Mouse (Mus musculus): ENCODE data around the gene Snrpa. TPM values are rescaled to one million over a fixed set of nuclear protein-coding genes. Genes with fewer than 3 reads are reported as not detected.

Gene Snrpa
- polyA plus RNA-seq, 1 experiment from 2014 or later, result 184 TPM

- no peak overlapping the region for H3K9ac ChIP-seq (ENCODE audit: low read length)
- H3K27ac ChIP-seq (ENCODE audit: low read length), result no peak overlapping the region
- H3K4me2 ChIP-seq (ENCODE audit: low read depth, low read length), result no peak overlapping the region
- H3K4me3 ChIP-seq (replicated peaks; ENCODE audit: low read length), result no peak overlapping the region
- no peaks in the 10 kb centered on the region for H3K27me3 ChIP-seq (ENCODE audit: control insufficient read depth, insufficient read depth, low read length)
- peaks cover 49% of the 10 kb centered on the region for H3K36me3 ChIP-seq (ENCODE audit: control insufficient read depth, insufficient read depth, low read length)
- peaks cover 8% of the 10 kb centered on the region for H3K4me1 ChIP-seq (ENCODE audit: control insufficient read depth, insufficient read depth, low read length)
- ATAC-seq (ENCODE audit: insufficient read depth, low FRiP score), result no peak
- WGBS, result 93% methylated on average over 5 of the region's 5 CpGs
- no peaks in the 10 kb centered on the region for H3K9me3 ChIP-seq (replicated peaks; ENCODE audit: control insufficient read depth, low read length)
Measured at GRCm38 (mm10) chr7:27192434-27192833, 3.6 kb downstream of the Snrpa start.

- no peak for ATAC-seq (ENCODE audit: insufficient read depth, low FRiP score)
- no peak overlapping the region for H3K4me2 ChIP-seq (ENCODE audit: low read depth, low read length)
- WGBS, result 97% methylated on average over 10 of the region's 10 CpGs
- peaks cover 70% of the 10 kb centered on the region for H3K36me3 ChIP-seq (ENCODE audit: control insufficient read depth, insufficient read depth, low read length)
- H3K27me3 ChIP-seq (ENCODE audit: control insufficient read depth, insufficient read depth, low read length), result no peaks in the 10 kb centered on the region
- H3K4me3 ChIP-seq (replicated peaks; ENCODE audit: low read length), result no peak overlapping the region
- H3K9ac ChIP-seq (ENCODE audit: low read length), result no peak overlapping the region
- H3K9me3 ChIP-seq (replicated peaks; ENCODE audit: control insufficient read depth, low read length), result no peaks in the 10 kb centered on the region
- no peak overlapping the region for H3K27ac ChIP-seq (ENCODE audit: low read length)
- H3K4me1 ChIP-seq (ENCODE audit: control insufficient read depth, insufficient read depth, low read length), result peaks cover 1% of the 10 kb centered on the region
Measured at GRCm38 (mm10) chr7:27189271-27189931, 6.7 kb downstream of the Snrpa start.

- 89% methylated on average over 5 of the region's 5 CpGs for WGBS
- no peaks in the 10 kb centered on the region for H3K9me3 ChIP-seq (replicated peaks; ENCODE audit: control insufficient read depth, low read length)
- peaks cover 56% of the 10 kb centered on the region for H3K36me3 ChIP-seq (ENCODE audit: control insufficient read depth, insufficient read depth, low read length)
- no peak overlapping the region for H3K4me3 ChIP-seq (replicated peaks; ENCODE audit: low read length)
- H3K4me1 ChIP-seq (ENCODE audit: control insufficient read depth, insufficient read depth, low read length), result no peaks in the 10 kb centered on the region
- H3K27ac ChIP-seq (ENCODE audit: low read length), result no peak overlapping the region
- ATAC-seq (ENCODE audit: insufficient read depth, low FRiP score), result no peak
- no peak overlapping the region for H3K9ac ChIP-seq (ENCODE audit: low read length)
- no peaks in the 10 kb centered on the region for H3K27me3 ChIP-seq (ENCODE audit: control insufficient read depth, insufficient read depth, low read length)
- no peak overlapping the region for H3K4me2 ChIP-seq (ENCODE audit: low read depth, low read length)
Measured at GRCm38 (mm10) chr7:27185986-27186385, 10.1 kb downstream of the Snrpa start.

DNA sequence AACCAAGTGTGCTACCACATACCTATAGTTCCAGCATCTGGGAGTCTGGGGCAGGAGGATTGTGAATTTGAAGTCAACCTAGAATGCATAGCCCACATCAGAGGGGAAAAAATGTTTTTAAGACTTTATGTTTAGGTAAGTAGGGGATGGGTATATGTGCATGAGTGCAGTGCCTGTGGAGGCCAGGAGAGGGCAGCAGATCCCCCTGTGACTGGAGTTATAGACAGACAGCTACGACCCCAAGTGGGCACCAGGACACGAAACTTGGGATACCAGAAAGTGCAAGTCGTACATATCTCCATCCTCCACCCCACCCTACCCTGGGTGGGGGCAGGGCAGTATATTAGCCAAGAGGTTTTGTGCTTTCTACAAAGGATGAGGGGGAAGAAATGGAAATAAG, 11.1 kb downstream of the Snrpa start:
- Histone ChIP-seq H3K27me3 (ENCODE audit: control insufficient read depth, insufficient read depth, low read length) (no peaks in the 10 kb centered on the region), H3K4me3 (replicated peaks; ENCODE audit: low read length) (no peak overlapping the region), H3K36me3 (ENCODE audit: control insufficient read depth, insufficient read depth, low read length) (peaks cover 45% of the 10 kb centered on the region), H3K4me2 (ENCODE audit: low read depth, low read length) (no peak overlapping the region), H3K27ac (ENCODE audit: low read length) (no peak overlapping the region), H3K4me1 (ENCODE audit: control insufficient read depth, insufficient read depth, low read length) (no peaks in the 10 kb centered on the region), H3K9ac (ENCODE audit: low read length) (no peak overlapping the region), H3K9me3 (replicated peaks; ENCODE audit: control insufficient read depth, low read length) (no peaks in the 10 kb centered on the region)
- no peak for ATAC-seq (ENCODE audit: insufficient read depth, low FRiP score)
- 73% methylated on average over 3 of the region's 3 CpGs for WGBS

DNA sequence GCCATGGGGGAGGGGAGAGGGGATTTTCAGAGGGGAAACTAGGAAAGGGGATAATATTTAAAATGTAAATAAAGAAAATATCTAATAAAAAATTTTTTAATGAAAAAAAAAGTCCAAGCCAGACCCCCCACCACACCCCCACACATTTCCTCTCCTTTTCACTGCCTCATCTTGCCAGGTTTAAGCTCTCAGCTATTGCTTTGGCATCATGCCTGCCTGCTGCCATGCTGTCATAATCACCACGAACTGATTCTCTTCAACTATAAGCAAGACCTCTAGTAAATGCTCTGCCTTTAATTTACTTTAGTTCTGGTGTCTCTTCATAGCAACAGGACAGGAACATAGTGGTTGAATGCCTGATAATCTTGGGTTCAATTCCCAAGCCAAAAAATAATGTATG, 13.6 kb downstream of the Snrpa start:
- WGBS, result 66% methylated on average over 1 of the region's 1 CpGs
- no peak overlapping the region for H3K4me2 ChIP-seq (ENCODE audit: low read depth, low read length)
- H3K9ac ChIP-seq (ENCODE audit: low read length), result no peak overlapping the region
- no peak overlapping the region for H3K27ac ChIP-seq (ENCODE audit: low read length)
- H3K4me3 ChIP-seq (replicated peaks; ENCODE audit: low read length), result no peak overlapping the region
- H3K36me3 ChIP-seq (ENCODE audit: control insufficient read depth, insufficient read depth, low read length), result peaks cover 24% of the 10 kb centered on the region
- no peaks in the 10 kb centered on the region for H3K27me3 ChIP-seq (ENCODE audit: control insufficient read depth, insufficient read depth, low read length)
- H3K9me3 ChIP-seq (replicated peaks; ENCODE audit: control insufficient read depth, low read length), result no peaks in the 10 kb centered on the region
- ATAC-seq (ENCODE audit: insufficient read depth, low FRiP score), result no peak
- peaks cover 11% of the 10 kb centered on the region for H3K4me1 ChIP-seq (ENCODE audit: control insufficient read depth, insufficient read depth, low read length)

DNA sequence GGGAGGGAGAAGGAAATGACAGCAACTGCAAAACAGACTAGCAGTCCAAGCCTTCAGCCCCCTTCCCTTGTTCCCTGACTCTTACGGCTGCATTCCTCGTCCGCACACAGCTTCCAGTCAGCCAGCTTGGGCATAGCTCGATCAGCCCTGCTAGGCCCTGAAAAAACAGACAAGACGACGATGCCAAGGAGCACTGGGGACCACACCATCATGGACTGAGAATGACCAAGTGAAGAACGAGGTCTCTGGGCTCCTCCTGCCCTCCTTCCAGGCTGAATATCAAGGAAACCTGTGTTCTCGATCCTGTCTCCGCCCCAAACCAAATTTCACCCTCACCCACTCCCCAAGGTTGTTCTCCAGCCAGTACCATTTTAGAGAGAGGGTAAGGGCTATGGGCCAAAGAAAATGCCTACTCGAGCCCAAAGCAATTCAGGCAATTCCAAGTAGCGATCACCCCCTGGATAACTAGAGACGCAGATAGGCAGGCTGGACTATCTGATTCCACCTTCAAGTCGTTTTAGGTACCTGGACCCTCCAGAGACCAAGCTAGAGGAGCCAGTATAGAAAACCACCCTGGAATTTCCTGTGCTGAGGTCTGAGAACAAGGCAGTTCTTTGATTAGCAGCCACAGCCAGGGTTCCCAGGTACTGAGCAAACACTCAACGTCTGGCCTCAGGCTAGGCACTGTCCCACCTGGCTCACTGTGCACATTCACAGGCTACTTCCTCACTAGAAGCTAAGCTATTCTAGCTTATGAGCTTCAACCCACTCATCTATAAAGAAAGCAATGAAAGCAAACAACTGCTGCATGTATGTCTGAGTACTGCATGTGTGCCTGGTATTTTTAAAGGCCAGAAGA, 15.0 kb downstream of the Snrpa start, which contains the start of the genes Gm21983 and Mia:
Gene Gm21983, minus strand, starts transcription at position 250 of the 859 bp plus-strand sequence.
Gene Mia, minus strand, starts transcription at position 321 of the 859 bp plus-strand sequence.
- peak within 1 kb of the TSS; percentile 97 for H3K27ac ChIP-seq (ENCODE audit: low read length)
- peaks cover 11% of the 10 kb centered on the region for H3K4me1 ChIP-seq (ENCODE audit: control insufficient read depth, insufficient read depth, low read length)
- no peak for ATAC-seq (ENCODE audit: insufficient read depth, low FRiP score)
- H3K4me3 ChIP-seq (replicated peaks; ENCODE audit: low read length), result no peak within 1 kb of the TSS
- H3K9me3 ChIP-seq (replicated peaks; ENCODE audit: control insufficient read depth, low read length), result no peaks in the 10 kb centered on the region
- H3K9ac ChIP-seq (ENCODE audit: low read length), result no peak within 1 kb of the TSS
- WGBS, result 64% methylated on average over 14 of the region's 14 CpGs
- no peaks in the 10 kb centered on the region for H3K27me3 ChIP-seq (ENCODE audit: control insufficient read depth, insufficient read depth, low read length)
- H3K4me2 ChIP-seq (ENCODE audit: low read depth, low read length), result no peak within 1 kb of the TSS
- peaks cover 18% of the 10 kb centered on the region for H3K36me3 ChIP-seq (ENCODE audit: control insufficient read depth, insufficient read depth, low read length)

DNA sequence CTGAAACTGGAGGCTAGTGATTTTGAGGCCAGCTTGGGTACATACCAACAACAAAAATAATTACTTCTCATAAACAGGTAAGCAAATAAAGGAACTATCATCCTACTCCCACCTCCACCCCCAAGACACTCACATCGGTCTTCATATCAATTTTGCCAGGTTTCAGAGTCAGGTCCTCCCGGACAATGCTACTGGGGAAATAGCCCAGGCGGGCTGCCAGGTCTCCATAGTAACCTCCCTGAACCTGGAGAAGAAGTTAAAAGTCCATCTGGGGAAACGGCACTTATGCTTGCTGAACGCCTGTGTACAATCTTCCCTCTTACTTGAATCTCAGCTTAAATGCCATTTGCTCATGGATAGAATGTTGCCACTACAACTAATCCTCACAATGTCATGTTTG, 16.0 kb downstream of the Snrpa start:
- Histone ChIP-seq H3K36me3 (ENCODE audit: control insufficient read depth, insufficient read depth, low read length) (peaks cover 8% of the 10 kb centered on the region), H3K9me3 (replicated peaks; ENCODE audit: control insufficient read depth, low read length) (no peaks in the 10 kb centered on the region), H3K4me2 (ENCODE audit: low read depth, low read length) (no peak overlapping the region), H3K4me3 (replicated peaks; ENCODE audit: low read length) (no peak overlapping the region), H3K27ac (ENCODE audit: low read length) (peak overlapping the region; percentile 97; the same call in 1 of the 2 replicates), H3K27me3 (ENCODE audit: control insufficient read depth, insufficient read depth, low read length) (no peaks in the 10 kb centered on the region), H3K9ac (ENCODE audit: low read length) (no peak overlapping the region), H3K4me1 (ENCODE audit: control insufficient read depth, insufficient read depth, low read length) (peaks cover 11% of the 10 kb centered on the region)
- no peak for ATAC-seq (ENCODE audit: insufficient read depth, low FRiP score)
- 52% methylated on average over 5 of the region's 5 CpGs for WGBS

GRCm38 (mm10) chr7:27179217-27179918, 16.7 kb downstream of the Snrpa start:
- Histone ChIP-seq H3K9ac (ENCODE audit: low read length) (peak overlapping the region; percentile 65), H3K27ac (ENCODE audit: low read length) (peak overlapping the region; percentile 97)
- 42% methylated on average over 16 of the region's 16 CpGs for whole genome bisulfite sequencing

More at GRCm38 (mm10) chr7:27179217-27179918, 16.7 kb downstream of the Snrpa start:
- H3K27me3 ChIP-seq (ENCODE audit: control insufficient read depth, insufficient read depth, low read length), result no peaks in the 10 kb centered on the region
- H3K36me3 ChIP-seq (ENCODE audit: control insufficient read depth, insufficient read depth, low read length), result peaks cover 3% of the 10 kb centered on the region
- peaks cover 11% of the 10 kb centered on the region for H3K4me1 ChIP-seq (ENCODE audit: control insufficient read depth, insufficient read depth, low read length)
- peak overlapping the region; percentile 91 for H3K4me3 ChIP-seq (replicated peaks; ENCODE audit: low read length)
- peak overlapping the region; percentile 58 for H3K4me2 ChIP-seq (ENCODE audit: low read depth, low read length)
- no peaks in the 10 kb centered on the region for H3K9me3 ChIP-seq (replicated peaks; ENCODE audit: control insufficient read depth, low read length)
- ATAC-seq (ENCODE audit: insufficient read depth, low FRiP score), result no peak

Data from stomach, embryonic 16.5 days (tissue).